Mouse (Mus musculus) lung, postnatal 36 days (tissue): Measurements from ENCODE around the gene Lfng.

Experiments used
- DNase-seq: peaks from one replicate; pipeline ENCODE4 v3.0.0; 2022; ENCODE audit warnings: mixed read lengths

Lfng gene

DNA sequence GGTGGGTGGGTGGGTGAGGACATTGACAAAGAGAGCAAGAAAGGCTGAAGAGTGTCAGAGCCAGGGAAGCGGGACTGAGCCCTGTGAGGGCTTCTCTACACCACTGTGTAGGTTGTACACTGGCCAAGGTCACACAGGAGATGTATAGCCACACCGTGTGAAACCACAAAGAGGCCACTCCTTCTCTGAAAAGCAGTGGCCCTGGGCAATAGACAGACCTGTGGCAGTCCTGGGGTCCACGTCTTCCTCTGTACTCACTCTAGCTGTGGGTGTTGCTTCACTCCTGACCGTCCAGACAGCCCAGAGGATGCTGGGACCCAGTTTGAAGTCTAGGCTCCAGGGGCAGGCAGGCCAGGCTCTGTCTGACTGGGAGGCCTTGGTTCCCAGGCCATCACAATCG is 12.3 kb upstream of the Lfng start:
- no peak for DNase-seq

DNA sequence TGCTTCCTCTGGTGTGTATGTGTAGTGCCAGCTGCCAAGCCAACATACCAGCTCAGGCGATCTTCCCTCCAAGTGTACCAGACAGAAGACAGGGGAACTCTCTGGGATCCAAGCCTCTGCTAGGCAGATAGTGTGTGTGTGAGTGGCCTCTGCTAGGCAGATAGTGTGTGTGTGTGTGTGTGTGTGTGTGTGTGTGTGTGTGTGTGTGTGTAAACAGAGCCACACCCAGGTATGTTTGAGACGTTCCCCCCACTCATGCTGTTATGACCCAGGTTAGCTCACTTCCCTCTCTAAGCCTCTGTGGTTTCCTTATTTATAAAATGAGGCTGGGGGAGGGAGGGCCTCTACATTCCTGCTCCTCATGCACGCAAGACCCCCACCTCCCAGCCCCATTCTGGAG is 10.7 kb upstream of the Lfng start:
- peak; percentile 75 for DNase-seq

DNA sequence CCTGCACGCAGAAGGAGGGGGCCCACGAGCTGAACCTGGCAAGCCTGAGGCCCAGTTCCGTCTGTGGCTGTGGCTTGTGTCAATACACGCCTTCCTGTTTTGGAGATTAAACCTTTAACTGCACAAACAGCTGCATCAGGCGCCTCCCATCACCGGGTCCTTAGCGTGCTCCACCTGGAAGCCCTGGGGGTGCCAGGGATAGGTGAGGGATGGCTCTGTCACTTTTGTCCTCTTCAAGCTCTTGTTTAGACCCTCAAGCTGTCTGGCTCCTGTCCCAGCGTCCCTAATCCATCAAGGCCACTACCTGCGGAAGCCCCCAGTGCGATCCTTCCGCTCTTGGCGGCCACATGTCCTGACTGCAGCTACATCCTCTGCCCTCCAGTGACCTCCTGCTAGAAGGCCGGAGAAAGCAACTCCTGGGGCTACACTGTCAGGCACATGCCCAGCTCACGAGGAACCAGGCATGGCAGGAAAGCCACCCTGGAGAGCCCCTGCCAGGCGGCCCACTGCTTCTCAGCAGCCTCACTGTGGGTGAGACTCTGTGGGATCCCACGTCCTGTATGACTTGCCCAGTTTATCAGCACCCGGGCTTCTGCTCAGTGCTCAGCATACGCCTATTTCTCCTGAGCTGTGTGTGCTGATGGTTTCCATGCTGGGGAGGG is 10.1 kb upstream of the Lfng start:
- peak; percentile 80 for DNase-seq

DNA sequence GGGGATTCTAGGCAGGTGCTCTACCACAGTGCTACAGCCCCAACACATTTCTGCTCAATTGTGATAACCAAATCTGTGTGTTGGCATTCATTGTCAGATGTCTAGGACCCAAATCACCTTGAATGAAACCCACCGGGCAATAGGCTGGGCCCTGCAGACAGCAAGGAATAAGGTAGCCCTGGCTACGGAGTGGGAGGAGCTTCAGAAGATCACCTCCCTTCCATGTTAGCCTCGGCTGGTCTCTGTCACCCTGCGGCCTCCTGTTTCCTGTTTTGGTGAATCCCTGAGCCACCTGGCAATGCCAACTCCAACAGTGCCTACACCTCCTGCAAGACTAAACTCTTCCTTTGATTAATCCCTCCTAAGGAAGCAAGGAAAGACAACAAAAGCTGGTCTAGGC is 9.3 kb upstream of the Lfng start:
- DNase-seq = no peak

DNA sequence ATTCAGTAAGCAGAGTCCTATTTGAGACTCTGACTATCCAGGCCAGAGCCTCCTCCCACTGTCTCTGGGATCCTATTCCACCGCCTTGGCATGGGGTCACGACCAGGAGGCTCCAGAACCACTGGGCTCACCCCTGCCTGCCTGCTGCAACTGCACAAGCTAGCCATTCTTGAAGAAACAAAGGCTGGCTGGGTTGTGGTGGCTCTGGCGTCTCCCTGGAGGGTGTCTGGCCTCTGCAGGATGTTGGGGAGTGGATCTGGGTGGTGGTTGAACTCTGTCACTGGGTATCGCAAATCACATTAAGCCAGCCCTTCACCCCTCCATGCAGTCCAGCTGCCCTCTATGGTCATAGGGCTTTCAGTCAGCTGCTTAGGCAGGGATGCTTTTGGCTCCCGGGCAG is 7.2 kb upstream of the Lfng start:
- DNase-seq = no peak

DNA sequence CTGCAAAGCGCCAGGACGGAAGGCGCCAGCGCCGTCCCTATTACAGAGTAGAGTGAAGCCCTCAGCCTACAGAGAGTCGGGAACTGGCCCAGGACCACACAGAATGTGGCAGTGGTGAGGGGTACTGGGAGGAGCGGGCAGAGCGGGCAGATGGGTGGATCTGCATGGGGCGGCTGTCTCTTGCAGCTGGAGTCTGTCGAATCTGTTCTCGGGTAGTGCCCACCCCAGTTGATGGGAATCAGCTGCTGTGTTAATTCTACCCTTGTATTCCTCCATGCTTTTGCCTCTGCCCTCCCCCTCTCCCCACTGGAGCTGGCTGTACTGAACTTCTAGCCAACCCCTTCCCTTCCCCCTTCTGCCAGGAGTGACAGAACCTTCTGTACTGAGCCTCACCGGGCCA is 5.4 kb upstream of the Lfng start:
- no peak for DNase-seq

DNA sequence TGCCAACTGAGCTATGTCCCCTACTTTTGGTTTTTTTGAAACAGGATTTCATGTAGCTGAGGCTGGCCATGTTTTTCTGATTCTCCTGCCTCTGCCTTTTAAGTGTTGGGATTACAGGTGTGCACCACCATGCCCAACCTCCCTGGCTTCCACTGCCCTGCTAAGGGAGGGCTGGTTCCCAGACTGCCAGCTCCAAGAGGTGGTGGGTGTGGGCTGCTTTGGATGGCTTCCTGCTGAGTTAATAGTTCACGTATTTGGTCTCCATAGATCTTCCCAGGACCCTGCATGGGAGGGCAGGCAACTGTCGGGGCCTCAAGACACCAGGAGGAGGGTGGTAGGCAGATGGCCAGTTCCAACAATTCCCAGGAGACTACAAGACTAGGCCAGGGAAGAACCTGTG is 4.6 kb upstream of the Lfng start:
- no peak for DNase-seq

DNA sequence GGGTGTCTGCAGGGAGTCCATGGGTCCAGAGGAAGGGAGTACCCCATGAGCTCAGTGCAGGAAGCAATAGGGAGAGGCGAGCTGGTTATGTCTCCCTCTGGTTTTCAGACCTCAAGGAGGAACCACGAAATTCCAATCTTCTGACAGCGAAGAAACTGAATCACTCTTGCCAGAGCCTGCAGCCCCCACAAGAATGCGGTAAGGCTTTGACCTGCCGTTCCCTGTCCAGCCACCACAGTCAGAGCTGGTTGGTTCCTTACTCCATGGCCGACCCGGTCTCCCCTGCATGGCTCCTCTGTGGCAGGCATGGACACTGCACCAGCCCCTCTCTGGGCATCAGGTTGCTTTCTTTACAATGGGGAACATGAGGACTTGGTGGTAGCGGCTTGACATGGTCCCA is 2.7 kb upstream of the Lfng start:
- DNase-seq = no peak

DNA sequence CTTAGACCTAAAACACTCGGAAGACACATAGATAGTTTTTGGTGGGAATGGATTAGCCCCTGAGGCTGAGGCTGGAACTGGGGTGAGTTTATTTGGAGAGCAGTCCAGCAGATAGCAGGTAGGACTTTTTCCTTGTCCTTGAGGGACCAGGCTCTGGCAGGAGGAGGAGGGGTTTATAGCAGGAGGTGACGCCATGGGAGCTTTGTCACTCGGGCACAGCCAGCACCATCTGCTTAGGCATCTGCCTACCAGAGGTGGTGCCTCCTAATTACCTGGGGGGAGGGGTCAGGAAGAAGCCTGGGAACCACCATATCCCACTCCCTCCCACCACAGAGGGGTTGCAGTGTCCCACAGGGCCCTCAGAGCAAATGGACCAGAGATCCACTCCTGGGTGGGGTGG is 1.9 kb upstream of the Lfng start:
- DNase-seq = no peak

DNA sequence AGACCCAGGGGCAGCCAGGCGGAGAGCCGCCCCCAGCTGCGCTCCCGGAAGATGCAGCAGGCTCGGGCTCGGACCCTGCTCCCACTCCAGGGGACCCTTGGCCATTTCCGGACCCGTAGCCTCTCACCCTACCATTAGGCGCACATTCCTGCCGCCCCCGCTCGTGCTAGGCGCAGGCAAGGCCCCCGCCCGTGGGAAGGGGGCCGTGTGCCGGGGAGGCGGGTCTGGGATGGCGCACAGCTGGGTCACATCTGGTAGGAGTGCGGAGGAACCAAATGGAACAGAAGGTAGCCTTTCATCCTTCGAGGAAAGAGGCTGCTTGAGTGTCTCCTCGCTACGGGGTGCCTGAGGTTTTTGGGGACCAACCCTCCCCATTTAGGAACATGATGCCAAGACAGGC is 734 bp upstream of the Lfng start:
- DNase-seq = no peak

DNA sequence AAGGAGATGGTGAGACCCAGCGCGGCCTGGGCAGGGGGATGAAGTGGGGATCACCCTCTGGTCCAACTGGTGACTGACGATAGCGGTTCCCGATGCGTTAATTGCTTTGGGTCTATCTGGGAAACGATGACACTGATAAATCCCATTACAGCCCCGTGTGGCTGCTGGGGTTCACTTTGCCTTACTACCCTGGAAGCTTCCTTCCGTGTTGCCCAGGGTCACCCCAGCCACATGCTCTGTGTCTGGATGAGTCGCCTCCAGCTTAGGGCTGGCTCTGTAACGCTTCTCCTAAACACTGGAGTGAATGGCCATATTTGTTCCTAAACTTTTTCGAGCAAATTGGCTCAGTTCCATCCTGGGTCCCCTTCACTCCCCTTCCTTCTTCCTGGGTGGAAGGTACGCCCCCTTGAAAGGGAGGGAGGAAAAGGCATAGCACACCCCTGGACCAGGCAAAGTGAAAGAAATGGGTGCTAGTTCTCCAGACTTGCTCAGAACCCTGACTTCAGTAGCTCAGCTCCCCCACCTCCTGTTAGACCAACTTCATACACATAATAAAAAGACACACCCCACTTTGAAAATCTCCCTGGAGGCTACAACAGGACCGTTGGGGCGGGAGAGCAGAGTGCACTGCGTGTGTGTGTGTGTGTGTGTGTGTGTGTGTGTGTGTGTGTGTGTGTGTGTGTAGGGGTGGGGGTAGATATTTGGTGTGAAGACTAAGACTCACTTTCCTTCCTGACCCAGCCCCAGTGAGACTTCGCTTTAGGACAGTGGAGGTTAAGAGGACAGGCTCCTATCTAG is 915 bp downstream of the Lfng start:
- DNase-seq = peak; percentile 50

DNA sequence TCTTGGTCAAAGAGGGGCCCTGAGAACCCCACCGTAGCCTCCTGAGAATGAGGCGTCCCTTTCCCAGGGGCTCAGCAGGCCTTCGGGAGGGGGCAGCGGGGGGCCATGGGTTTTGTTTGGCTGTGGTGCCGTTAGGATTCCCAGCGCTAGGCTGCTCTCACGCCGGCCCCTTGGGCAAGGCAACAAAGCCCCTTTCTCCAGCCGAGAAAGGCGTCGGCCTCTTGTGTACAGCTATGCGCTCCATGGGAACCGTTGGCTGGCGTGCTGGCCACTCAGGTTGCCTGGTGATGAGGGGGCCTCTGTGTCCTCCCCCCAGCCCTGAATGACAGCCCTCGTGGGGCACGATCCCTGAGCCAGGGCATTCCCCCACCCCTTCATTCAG is 1.5 kb downstream of the Lfng start:
- no peak for DNase-seq

DNA sequence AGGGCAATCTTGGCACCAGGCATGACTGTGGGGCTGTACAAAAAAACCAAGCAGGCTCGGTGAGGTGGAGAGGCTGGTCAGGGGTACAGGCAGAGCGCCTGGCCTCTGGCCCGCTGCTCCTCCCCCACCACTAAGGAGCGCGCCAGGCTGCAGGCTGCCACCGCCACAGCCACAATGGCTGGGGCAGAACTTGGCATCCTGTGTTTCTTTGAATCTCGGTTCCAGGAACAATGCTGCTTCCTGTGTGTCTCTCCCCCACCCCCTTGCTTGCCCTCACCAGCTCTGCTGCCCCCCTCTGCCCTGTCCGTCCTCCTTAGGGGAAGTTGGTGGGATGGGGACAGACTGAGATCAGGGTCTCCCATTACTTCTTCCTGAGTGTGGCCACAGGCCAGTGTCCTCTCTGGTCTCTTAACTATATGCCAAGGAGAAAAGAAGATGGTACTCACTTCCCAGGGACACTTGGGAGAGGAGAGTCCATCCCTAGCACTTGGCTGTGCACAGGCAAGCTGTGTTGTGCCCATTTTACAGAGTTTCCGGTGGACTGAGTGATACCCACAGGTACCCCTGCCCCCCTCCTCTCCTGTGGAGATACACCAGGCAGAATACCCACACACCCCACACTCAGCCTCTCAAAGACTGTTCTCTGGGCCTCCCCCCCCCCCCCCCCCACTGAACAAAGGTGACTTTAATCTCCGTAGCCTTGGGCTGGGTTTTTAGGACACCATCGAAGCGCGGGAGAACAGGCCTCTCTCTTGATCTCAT is 2.6 kb downstream of the Lfng start:
- peak; percentile 86 for DNase-seq

DNA sequence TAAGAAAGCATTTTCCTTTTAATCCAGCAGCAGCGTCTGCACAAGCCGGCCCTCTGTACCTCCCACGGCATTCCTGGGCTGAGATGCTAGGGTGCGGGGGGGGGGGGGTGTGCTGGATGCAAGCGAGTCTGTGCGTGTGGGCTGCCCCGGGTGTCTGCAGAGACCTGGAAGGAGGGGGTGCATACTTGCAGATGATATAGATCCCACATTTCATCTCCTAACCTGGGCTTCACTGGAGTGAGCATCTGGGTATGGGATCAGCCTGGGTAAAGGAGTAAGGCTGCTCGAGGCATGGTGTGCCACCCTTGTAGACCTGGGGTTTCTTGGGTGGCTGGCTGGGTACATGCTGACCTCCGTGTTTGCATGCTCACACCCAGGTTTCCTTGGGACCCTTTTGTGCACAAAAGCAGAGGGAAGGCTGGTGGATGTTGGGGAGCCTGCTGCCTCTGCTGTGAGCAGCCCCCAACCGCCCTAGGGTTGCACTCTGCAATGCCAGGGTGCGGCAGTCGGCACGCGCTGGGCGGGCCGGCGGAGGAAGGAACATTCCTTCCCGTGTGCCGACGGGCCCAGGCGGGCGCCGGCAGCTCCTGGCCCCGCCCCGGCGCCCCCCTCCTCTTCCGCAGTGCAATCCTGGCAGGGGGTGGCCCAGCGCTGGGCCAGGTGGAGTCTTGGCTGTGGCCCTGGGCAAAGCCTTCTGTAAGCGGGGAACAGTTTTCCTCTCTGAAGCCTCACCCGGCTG is 3.3 kb downstream of the Lfng start:
- DNase-seq = peak; percentile 83

DNA sequence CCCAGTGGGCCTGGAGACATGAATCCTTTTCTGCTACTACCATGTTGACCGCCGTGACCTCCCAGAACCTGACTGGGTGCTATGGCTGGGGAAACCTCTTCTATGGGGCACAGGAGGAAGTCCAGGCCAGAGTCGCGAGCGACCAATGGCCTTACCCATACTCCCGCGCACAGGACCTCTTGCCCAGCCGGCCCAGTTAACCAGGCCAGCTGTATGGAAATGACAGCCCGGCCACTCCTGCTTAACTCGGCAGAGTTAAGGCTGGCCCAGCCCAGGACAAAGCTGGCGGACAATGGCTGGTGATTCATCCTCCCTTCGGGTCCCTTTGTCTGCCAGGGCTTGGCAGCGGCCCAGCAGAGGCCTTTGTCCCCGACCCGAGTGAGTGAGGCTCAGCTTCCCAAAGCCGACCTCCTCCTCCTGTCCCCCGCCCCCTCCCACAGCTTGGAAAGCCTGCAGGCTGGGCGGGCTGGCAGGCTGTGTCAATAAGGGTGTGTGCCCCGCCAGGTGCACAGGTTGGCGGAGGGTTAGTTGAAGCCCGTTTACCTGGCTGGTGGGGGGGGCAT is 4.0 kb downstream of the Lfng start:
- peak; percentile 88 for DNase-seq

DNA sequence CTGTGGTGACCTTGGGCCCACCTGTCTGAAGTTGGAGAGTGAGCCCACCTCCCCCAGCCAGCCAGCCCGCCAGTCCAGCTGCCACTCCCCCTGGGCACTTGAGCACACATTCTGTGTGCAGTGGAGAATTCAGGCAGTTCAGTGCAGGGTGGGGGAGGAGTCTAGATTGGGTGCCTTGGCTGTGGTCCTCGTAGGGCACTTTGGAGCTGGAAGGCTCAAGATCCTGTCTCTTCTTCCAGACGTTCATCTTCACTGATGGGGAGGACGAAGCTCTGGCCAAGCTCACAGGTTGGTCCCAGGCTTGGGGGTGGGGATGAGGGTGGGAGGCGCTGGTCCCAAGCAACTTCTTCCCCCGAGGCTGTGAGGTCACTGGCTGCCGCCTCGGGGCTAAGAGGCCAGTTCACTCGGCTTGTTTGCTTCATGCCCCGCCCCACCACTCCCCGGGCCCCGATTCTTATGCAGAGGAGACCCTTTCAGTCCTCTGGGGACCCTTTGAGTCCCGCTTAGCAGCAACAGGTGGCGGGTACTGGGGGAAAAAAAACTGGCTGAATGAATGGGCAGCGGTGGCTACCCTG is 4.6 kb downstream of the Lfng start:
- DNase-seq = peak; percentile 68

DNA sequence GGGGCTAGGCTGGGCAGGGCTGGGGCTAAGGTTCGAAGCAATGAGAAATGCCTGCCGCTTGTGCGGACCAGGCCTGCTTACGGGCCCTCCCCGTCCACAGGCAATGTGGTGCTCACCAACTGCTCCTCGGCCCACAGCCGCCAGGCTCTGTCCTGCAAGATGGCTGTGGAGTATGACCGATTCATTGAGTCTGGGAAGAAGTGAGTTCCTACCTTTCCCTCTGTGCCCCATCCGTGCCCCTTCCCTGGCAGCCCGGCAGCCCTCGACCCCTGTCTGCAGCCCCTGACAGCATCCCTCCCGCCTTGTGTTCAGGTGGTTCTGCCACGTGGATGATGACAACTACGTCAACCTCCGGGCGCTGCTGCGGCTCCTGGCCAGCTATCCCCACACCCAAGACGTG is 5.1 kb downstream of the Lfng start:
- no peak for DNase-seq

DNA sequence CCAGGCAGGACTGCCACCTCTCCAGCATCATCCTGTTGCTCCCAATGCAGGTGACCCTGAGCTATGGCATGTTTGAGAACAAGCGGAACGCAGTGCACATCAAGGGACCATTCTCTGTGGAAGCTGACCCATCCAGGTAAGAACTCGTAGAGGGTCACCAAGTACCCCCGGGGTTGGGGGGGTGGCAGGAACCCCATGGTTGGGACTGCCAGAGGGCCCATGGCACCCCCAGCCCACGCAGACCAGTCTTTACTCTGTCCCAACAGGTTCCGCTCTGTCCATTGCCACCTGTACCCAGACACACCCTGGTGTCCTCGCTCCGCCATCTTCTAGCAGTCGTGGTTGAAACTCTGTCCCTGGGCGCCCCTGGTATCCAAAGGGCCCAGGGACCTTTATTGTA is 7.0 kb downstream of the Lfng start:
- DNase-seq = no peak

DNA sequence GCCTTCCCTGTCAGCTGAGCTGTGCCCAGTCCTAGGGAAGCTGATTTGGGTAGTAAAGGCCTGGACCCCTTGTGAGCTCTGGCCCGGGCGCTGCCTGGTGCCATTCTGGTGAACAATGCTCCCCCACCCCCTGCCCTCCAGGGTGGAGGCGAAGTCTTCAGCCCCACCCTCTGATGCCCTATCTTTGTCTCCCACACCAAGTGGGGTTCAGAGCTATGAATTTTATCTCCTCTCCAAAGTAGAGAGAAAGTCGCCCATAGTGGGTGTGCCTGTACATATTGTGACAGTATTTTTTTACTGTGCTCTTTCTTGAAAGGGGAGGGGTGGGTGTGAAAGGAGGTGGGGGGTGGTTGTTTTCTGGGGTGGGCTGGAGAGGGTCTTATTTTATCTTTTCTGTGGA is 7.7 kb downstream of the Lfng start:
- DNase-seq = no peak

DNA sequence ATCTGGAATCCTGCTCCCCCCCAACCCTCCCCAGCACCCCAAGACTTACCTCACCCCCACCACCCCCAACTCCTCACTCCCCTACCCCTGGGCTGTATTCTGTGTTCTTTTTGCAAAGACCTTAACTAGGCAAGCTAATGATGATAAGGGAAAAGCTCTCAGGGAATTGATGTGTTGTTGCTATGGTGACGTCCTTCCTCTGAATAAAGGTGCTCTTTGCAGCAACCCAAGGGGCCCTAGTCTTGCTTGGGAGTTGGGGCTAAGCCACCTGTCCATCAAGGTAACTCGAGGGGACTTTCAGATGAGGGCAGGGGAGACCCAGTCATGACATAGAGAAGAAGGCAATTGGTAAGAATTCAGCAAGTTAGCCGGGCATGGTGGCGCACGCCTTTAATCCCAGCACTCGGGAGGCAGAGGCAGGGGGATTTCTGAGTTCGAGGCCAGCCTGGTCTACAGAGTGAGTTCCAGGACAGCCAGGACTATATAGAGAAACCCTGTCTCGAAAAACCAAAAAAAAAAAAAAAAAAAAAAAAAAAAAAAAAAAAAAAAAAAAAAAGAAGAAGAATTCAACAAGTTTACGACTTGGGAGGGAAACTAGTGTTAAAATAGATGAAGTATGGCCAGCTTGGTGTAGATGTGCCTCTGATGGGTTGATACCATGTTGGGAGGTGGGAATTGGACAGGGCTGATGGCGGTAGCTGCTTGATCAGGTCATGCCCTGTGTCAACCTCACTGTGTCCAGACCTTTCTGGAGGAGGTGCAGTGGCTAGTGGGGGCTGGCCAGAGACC is 8.4 kb downstream of the Lfng start:
- DNase-seq = no peak

DNA sequence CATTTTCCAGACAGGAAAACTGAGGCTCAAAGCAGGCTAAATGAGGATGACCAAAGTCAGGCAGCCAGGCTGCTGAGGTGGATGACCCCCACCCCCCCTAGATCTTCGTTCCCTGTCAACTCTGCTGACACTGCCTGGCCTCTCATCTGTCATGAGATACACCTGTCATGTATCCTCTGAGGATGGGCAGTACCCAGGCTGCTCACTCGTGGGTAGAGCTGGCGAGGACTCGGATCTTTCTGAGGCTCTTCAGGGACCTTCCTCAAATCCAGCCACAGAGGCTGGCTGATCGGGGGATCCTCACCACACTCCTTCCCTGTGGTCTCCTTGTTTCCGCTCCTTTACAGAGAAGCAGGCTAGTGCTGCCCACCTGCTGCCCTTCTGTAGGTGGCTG is 9.0 kb downstream of the Lfng start:
- DNase-seq = no peak

DNA sequence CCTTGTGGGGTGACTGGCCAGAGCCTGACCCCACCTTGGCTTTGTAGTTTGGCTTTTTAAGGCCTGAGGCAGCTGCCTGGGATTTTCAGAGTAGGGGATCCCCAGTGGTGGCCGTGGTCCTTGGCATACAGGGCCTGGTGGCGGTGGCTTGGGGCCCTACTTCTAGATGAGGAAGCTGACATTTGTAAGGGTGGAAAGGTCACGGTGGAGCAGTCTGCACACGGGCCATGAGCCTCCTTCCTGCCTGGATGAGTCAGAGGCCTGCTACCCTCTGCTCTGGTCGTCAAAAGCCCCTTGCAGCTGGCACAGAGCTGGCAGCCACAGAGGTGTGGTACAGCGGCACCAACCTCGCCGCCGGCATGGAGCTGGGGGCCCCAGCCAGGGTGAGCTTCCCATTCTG is 9.6 kb downstream of the Lfng start:
- DNase-seq = peak; percentile 65
